Mouse (Mus musculus): ENCODE results near the gene Boc. TPM values are rescaled to one million over a fixed set of nuclear protein-coding genes. Genes with fewer than 3 reads are reported as not detected.

Gene Boc
- 20.6 and 21.2 TPM in 2 replicates for polyA plus RNA-seq (2015; fragmentation: Nextera tagmentation; extraction: Ambion mirVana)

- WGBS = under 1% methylated on average over 46 of the region's 46 CpGs
- peak; percentile 76 for ATAC-seq
Measured at GRCm38 (mm10) chr16:44558471-44559329, at the start of gene Boc. Gene Boc (minus strand): TSS chr16:44558897.

DNA sequence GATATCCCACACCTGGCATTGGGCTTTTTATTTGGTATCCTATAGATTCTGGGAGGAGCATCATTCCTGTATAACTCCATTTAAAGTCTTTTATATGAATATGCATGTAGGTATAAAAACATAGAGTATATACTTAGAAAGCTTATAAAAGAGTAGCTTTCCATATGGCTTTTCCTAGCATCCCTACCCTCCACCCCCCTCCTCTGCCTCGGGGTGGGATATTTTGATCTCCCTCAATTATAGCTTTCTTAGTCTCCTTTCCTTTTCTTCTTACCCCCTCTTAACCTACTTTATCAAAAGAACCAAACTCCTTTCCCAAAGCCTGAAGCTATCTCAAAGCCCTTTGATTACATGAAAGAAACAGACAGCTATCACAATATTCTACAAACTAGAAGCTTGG lies 47.9 kb upstream of the Boc start:
- ATAC-seq = no peak
- no peak overlapping the region for H3K9ac ChIP-seq
- no peak overlapping the region for H3K27ac ChIP-seq
- no peak overlapping the region for H3K4me3 ChIP-seq
- H3K4me2 ChIP-seq = no peak overlapping the region
- H3K9me3 ChIP-seq (replicated peaks) = no peaks in the 10 kb centered on the region
- 0 out of 2 replicates have a peak, but pooled peaks cover 3% of the 10 kb centered on the region for H3K27me3 ChIP-seq
- H3K36me3 ChIP-seq (ENCODE audit: poor library complexity, severe bottlenecking) = no peaks in the 10 kb centered on the region
- 83% methylated on average over 1 of the region's 1 CpGs for WGBS
- peaks cover 13% of the 10 kb centered on the region for H3K4me1 ChIP-seq

More at GRCm38 (mm10) chr16:44558471-44559329, at the start of gene Boc:
- peak within 1 kb of the TSS; percentile 94 for H3K27ac ChIP-seq
- no peaks in the 10 kb centered on the region for H3K36me3 ChIP-seq (ENCODE audit: poor library complexity, severe bottlenecking)
- peak within 1 kb of the TSS; percentile 94 for H3K4me3 ChIP-seq
- no peaks in the 10 kb centered on the region for H3K9me3 ChIP-seq (replicated peaks)
- peak within 1 kb of the TSS; percentile 99 for H3K9ac ChIP-seq
- H3K4me2 ChIP-seq = peak within 1 kb of the TSS; percentile 73
- no peaks in the 10 kb centered on the region for H3K27me3 ChIP-seq
- H3K4me1 ChIP-seq = peaks cover 47% of the 10 kb centered on the region

DNA sequence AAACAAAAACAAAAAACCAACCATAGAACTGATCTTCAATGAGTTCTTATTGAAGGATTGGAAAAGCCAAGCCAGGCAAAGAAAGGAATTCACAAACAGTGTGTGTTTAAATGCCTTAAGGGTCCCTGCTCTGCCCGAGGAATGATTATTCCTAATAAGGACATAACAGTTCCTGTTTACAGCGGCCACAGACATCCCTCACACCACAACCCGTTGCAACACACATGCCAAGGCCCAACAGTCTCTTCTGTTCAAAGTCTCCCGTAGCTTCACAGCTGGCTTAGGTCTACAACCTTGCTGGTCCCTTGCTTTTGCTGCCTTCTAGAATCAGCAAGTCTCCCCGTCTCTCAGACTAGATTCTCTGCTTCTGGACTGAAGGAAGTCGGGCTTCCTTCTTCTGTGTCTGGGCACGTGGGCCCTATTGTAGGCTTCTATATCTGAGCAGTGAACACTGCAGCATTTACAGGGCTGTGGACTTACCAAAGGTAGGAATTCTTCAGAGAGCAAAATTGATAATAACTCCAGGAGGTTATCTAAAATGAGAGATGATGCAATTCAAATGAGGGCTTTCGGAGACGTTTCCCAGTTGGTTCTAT lies 45.4 kb upstream of the Boc start:
- Histone ChIP-seq H3K36me3 (ENCODE audit: poor library complexity, severe bottlenecking) (no peaks in the 10 kb centered on the region), H3K4me3 (no peak overlapping the region), H3K9ac (no peak overlapping the region), H3K4me1 (peaks cover 16% of the 10 kb centered on the region), H3K9me3 (replicated peaks) (no peaks in the 10 kb centered on the region), H3K27ac (no peak overlapping the region), H3K4me2 (no peak overlapping the region), H3K27me3 (0 out of 2 replicates have a peak, but pooled peaks cover 3% of the 10 kb centered on the region)
- no peak for ATAC-seq
- 82% methylated on average over 9 of the region's 9 CpGs for WGBS

GRCm38 (mm10) chr16:44601999-44602794 lies 43.5 kb upstream of the Boc start:
- 27% methylated on average over 8 of the region's 8 CpGs for WGBS
- Histone ChIP-seq H3K4me1 (peaks cover 16% of the 10 kb centered on the region), H3K4me2 (no peak overlapping the region), H3K36me3 (ENCODE audit: poor library complexity, severe bottlenecking) (no peaks in the 10 kb centered on the region), H3K4me3 (no peak overlapping the region), H3K27me3 (0 out of 2 replicates have a peak, but pooled peaks cover 3% of the 10 kb centered on the region), H3K9ac (no peak overlapping the region), H3K9me3 (replicated peaks) (no peaks in the 10 kb centered on the region), H3K27ac (no peak overlapping the region)
- ATAC-seq = no peak

- no peaks in the 10 kb centered on the region for H3K9me3 ChIP-seq (replicated peaks)
- 6% methylated on average over 2 of the region's 2 CpGs for WGBS
- H3K4me1 ChIP-seq = peaks cover 16% of the 10 kb centered on the region
- H3K27ac ChIP-seq = no peak overlapping the region
- H3K4me2 ChIP-seq = no peak overlapping the region
- ATAC-seq = no peak; the same call in 1 of the 2 replicates
- H3K9ac ChIP-seq = no peak overlapping the region
- 0 out of 2 replicates have a peak, but pooled peaks cover 3% of the 10 kb centered on the region for H3K27me3 ChIP-seq
- H3K4me3 ChIP-seq = no peak overlapping the region
- no peaks in the 10 kb centered on the region for H3K36me3 ChIP-seq (ENCODE audit: poor library complexity, severe bottlenecking)
Measured at GRCm38 (mm10) chr16:44601182-44601581, 42.5 kb upstream of the Boc start.

GRCm38 (mm10) chr16:44597106-44597806 lies 38.6 kb upstream of the Boc start:
- Histone ChIP-seq H3K4me2 (no peak overlapping the region), H3K4me3 (no peak overlapping the region), H3K27me3 (0 out of 2 replicates have a peak, but pooled peaks cover 2% of the 10 kb centered on the region), H3K36me3 (ENCODE audit: poor library complexity, severe bottlenecking) (no peaks in the 10 kb centered on the region), H3K9ac (no peak overlapping the region), H3K4me1 (peaks cover 14% of the 10 kb centered on the region), H3K9me3 (replicated peaks) (no peaks in the 10 kb centered on the region), H3K27ac (no peak overlapping the region)
- WGBS = 91% methylated on average over 2 of the region's 2 CpGs
- no peak for ATAC-seq

- WGBS = 80% methylated on average over 1 of the region's 1 CpGs
Measured at GRCm38 (mm10) chr16:44589506-44589905, 30.8 kb upstream of the Boc start.

GRCm38 (mm10) chr16:44579421-44580024 lies 20.8 kb upstream of the Boc start:
- Histone ChIP-seq H3K4me1 (peaks cover 36% of the 10 kb centered on the region), H3K36me3 (ENCODE audit: poor library complexity, severe bottlenecking) (no peaks in the 10 kb centered on the region), H3K27me3 (peaks cover 5% of the 10 kb centered on the region; the same call in 1 of the 2 replicates), H3K4me2 (peak overlapping the region; percentile 38), H3K27ac (peak overlapping the region; percentile 79), H3K9me3 (replicated peaks) (no peaks in the 10 kb centered on the region), H3K9ac (peak overlapping the region; percentile 5; the same call in 1 of the 2 replicates), H3K4me3 (no peak overlapping the region)
- WGBS = 8% methylated on average over 15 of the region's 15 CpGs
- ATAC-seq = peak; percentile 96

More at GRCm38 (mm10) chr16:44589506-44589905, 30.8 kb upstream of the Boc start:
- H3K9ac ChIP-seq = no peak overlapping the region
- H3K9me3 ChIP-seq (replicated peaks) = no peaks in the 10 kb centered on the region
- no peak overlapping the region for H3K4me2 ChIP-seq
- H3K27me3 ChIP-seq = peaks cover 3% of the 10 kb centered on the region; the same call in 1 of the 2 replicates
- no peak for ATAC-seq
- H3K27ac ChIP-seq = no peak overlapping the region
- no peak overlapping the region for H3K4me3 ChIP-seq
- H3K36me3 ChIP-seq (ENCODE audit: poor library complexity, severe bottlenecking) = no peaks in the 10 kb centered on the region
- no peaks in the 10 kb centered on the region for H3K4me1 ChIP-seq

DNA sequence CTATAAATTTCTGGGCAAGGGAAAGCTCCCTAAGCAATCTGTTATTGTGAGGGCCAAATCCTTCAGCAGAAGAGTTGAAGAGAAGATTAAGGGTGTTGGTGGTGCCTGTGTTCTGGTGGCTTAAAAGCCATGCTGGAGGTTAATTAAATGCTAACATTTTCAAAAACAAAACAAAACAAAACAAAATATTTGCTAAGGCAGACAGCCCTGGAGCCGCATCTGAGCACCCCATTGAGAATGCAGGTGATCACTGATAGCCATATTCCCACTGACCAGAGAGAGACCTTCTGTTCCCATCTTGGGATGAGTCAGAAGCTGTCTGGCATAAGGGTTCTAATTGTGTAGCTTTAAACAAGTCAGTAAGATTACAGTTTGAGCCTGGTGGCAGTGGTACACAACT lies 19.9 kb upstream of the Boc start:
- H3K9me3 ChIP-seq (replicated peaks) = no peaks in the 10 kb centered on the region
- ATAC-seq = no peak
- no peaks in the 10 kb centered on the region for H3K36me3 ChIP-seq (ENCODE audit: poor library complexity, severe bottlenecking)
- H3K9ac ChIP-seq = no peak overlapping the region
- no peak overlapping the region for H3K4me2 ChIP-seq
- H3K27ac ChIP-seq = peak overlapping the region; percentile 90
- peaks cover 5% of the 10 kb centered on the region; the same call in 1 of the 2 replicates for H3K27me3 ChIP-seq
- peaks cover 36% of the 10 kb centered on the region for H3K4me1 ChIP-seq
- no peak overlapping the region for H3K4me3 ChIP-seq
- WGBS = 60% methylated on average over 1 of the region's 1 CpGs

DNA sequence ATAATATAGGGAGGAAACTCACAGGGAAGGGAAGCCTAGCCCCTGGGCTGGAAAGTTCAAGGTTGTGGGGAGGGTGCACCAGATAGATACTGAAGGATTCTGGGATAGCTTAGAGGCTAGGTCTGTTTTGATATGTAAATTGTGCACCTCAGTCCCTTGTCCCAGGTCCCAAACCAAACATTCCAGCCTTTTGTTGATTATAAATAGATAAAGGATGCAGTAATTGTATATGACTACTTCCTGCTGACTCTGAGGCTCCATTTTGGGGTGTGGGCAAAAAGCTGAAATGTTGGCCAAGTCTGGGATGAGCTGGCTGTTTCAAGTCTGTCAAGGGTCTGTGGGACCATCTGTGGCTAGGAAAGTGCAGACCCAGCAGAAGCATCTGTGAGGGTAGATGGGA lies 9.4 kb upstream of the Boc start:
- Histone ChIP-seq H3K9ac (no peak overlapping the region), H3K36me3 (ENCODE audit: poor library complexity, severe bottlenecking) (no peaks in the 10 kb centered on the region), H3K9me3 (replicated peaks) (no peaks in the 10 kb centered on the region; the same call in 1 of the 2 replicates), H3K4me1 (peaks cover 21% of the 10 kb centered on the region), H3K4me3 (no peak overlapping the region), H3K27ac (no peak overlapping the region), H3K4me2 (no peak overlapping the region), H3K27me3 (no peaks in the 10 kb centered on the region)
- ATAC-seq = no peak

All from forebrain, embryonic 13.5 days (tissue).